In the genomic region with DNA sequence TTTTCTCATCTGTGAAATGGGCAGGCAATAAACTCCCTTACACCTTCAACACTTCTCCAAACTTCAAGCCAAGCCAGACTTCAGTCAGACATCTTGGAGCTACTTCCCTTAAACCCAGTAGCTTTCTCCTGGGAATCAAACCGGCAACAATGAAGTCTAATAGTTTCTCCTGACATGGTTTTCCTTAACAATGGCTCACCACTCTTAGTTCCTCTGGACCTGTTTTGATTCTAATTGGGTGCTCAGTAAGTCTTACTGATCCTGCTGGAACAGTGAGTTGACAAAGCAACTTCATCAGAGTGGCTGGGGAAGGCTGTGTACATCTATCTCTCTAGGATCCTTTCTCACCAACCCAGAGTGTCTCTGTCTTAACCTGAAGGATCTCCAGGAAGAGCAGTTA, we compare ENCODE assay signal across 14 mouse cellular contexts.
"Had no signal": no experiment of that assay in that cellular context is flagged by ENCODE, and none has a peak within 500 bp of the region (broad histone marks: within the 10 kb centered on the region; RNA-seq: fewer than 3 reads in every experiment).

No protein-coding gene starts in this region.

- DNase-seq: cerebellum, adult 9-11 months; cerebellum, postnatal 10 days; cerebellum, postnatal 14 days; cerebellum, postnatal 25 days; cerebellum, postnatal 36 days; embryo, embryonic 11 days; forebrain, postnatal 0 days; gastrocnemius, adult 2 months; gastrocnemius, postnatal 10 days; gastrocnemius, postnatal 14 days; gastrocnemius, postnatal 25 days; gastrocnemius, postnatal 36 days; heart, adult 11 months; heart, adult 2 months had no signal
